Mouse (Mus musculus): ENCODE results near the gene Tns1.
A peak's percentile ranks its signal among the peaks of the same experiment; 100 is the strongest.
"Not testable (repeated sequence)": the region's sequence is repeated elsewhere in the genome, so short reads cannot be mapped to it uniquely, and the experiment has no call there.

Tns1 gene

GRCm38 (mm10) chr1:73913071-73914005 lies 210.9 kb downstream of the Tns1 start:
- DNase-seq (ENCODE audit: low spot score in 2 of 2): peak in 1 of 2 experiments; percentile 12

- DNase-seq (ENCODE audit: low spot score in 2 of 2): peak in 1 of 2 experiments; percentile 6
Measured at GRCm38 (mm10) chr1:73912466-73912865, 211.8 kb downstream of the Tns1 start.

- DNase-seq (ENCODE audit: low spot score in 2 of 2): peak; percentile 3 to 5
Measured at GRCm38 (mm10) chr1:73911981-73912380, 212.3 kb downstream of the Tns1 start.

GRCm38 (mm10) chr1:73910701-73911100 lies 213.5 kb downstream of the Tns1 start:
- peak; percentile 5 for DNase-seq (ENCODE audit: low spot score in 2 of 2)

- DNase-seq (ENCODE audit: low spot score in 2 of 2): peak; percentile 2 to 4
Measured at GRCm38 (mm10) chr1:73910111-73910510, 214.1 kb downstream of the Tns1 start.

- peak; percentile 1 to 4 for DNase-seq (ENCODE audit: low spot score in 2 of 2)
Measured at GRCm38 (mm10) chr1:73909191-73909983, 214.9 kb downstream of the Tns1 start.

- peak; percentile 3 to 4 for DNase-seq (ENCODE audit: low spot score in 2 of 2)
Measured at GRCm38 (mm10) chr1:73908081-73908960, 215.9 kb downstream of the Tns1 start.

- peak in 1 of 2 experiments; percentile 2 for DNase-seq (ENCODE audit: low spot score in 2 of 2)
Measured at GRCm38 (mm10) chr1:73907166-73907565, 217.1 kb downstream of the Tns1 start.

- peak; percentile 3 to 8 for DNase-seq (ENCODE audit: low spot score in 2 of 2)
Measured at GRCm38 (mm10) chr1:73906376-73906775, 217.9 kb downstream of the Tns1 start.

GRCm38 (mm10) chr1:73905811-73906190 lies 218.4 kb downstream of the Tns1 start:
- peak; percentile 8 to 13 for DNase-seq (ENCODE audit: low spot score in 2 of 2)

- DNase-seq (ENCODE audit: low spot score in 2 of 2): peak in 1 of 2 experiments; percentile 4
Measured at GRCm38 (mm10) chr1:73905111-73905810, 219.0 kb downstream of the Tns1 start.

- DNase-seq (ENCODE audit: low spot score in 2 of 2): peak in 1 of 2 experiments; percentile 5
Measured at GRCm38 (mm10) chr1:73904641-73905040, 219.6 kb downstream of the Tns1 start.

GRCm38 (mm10) chr1:73903035-73903434 lies 221.2 kb downstream of the Tns1 start:
- no peak for DNase-seq (ENCODE audit: low spot score in 2 of 2)

- DNase-seq (ENCODE audit: low spot score in 2 of 2): peak in 1 of 2 experiments; percentile 79
Measured at GRCm38 (mm10) chr1:73902171-73902991, 221.9 kb downstream of the Tns1 start.

GRCm38 (mm10) chr1:73901496-73901899 lies 222.8 kb downstream of the Tns1 start:
- DNase-seq (ENCODE audit: low spot score in 2 of 2): peak; percentile 54 to 76

- DNase-seq (ENCODE audit: low spot score in 2 of 2): not testable (repeated sequence)
Measured at GRCm38 (mm10) chr1:73895451-73895850, 228.8 kb downstream of the Tns1 start.

GRCm38 (mm10) chr1:73880731-73881130 lies 243.5 kb downstream of the Tns1 start:
- no peak for DNase-seq (ENCODE audit: low spot score in 2 of 2)

- DNase-seq (ENCODE audit: low spot score in 2 of 2): no peak
Measured at GRCm38 (mm10) chr1:73875676-73876218, 248.5 kb downstream of the Tns1 start.

- DNase-seq (ENCODE audit: low spot score in 2 of 2): no peak
Measured at GRCm38 (mm10) chr1:73864314-73864713, 259.9 kb downstream of the Tns1 start.

GRCm38 (mm10) chr1:73863074-73863431 lies 261.2 kb downstream of the Tns1 start:
- no peak for DNase-seq (ENCODE audit: low spot score in 2 of 2)
